Mouse (Mus musculus) yolk sac, embryonic 10.5 days (tissue): ENCODE data around the gene Casc1.

Experiments
- DNase-seq: peaks from one replicate; pipeline ENCODE4 v3.0.0-alpha.2; 2017; ENCODE audit warnings: low spot score

Casc1 gene

DNA sequence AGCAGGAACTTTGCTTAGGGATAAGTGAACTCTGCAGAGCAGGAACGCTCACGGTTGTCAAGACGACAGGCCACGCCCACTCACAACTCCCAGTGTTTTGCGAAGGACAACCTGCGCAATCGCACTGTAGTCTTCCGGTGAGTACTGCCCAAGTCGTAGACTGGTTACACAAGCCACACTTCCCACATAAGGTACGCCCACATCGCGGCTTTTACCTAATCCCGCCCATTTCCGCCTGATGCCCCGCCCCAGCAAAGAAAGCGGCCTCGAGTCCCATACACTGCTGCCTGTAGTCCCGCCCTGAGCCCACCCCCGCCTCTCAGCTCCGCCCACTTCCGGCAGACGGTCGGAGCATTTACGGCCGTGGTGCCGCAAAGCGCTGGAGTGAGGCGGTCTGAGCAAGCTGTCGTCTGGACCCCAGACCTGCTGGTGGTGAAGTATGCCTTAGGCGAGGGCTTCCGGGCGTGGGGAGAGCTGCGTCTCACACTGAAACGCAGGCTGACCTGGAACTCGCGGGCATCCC lies at the start of gene Casc1, which contains the start of gene Etfrf1:
TSS of gene Casc1 (minus strand) at position 190 of the 523 bp plus-strand sequence.
TSS of gene Etfrf1 (plus strand) at position 319 of the 523 bp plus-strand sequence.
- peak; percentile 100 for DNase-seq

DNA sequence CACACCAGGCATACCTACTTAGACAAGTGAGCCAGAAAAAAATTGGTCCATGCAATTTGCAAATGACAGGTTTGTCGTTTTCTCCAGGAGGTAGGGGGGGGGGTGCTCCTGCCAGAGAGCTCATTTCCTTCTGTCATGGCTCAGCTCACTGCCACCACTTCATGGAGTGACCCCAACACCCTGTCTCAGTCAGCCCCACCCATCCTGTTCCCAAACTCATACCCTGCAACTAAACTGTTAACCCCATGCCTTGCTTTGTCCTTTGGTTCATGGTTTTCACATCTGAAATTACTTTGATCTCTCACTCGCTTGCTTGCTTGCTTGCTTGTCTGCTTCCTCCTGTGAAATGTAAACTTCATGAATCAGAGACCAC lies 45.9 kb upstream of the Casc1 start:
- DNase-seq: no peak

DNA sequence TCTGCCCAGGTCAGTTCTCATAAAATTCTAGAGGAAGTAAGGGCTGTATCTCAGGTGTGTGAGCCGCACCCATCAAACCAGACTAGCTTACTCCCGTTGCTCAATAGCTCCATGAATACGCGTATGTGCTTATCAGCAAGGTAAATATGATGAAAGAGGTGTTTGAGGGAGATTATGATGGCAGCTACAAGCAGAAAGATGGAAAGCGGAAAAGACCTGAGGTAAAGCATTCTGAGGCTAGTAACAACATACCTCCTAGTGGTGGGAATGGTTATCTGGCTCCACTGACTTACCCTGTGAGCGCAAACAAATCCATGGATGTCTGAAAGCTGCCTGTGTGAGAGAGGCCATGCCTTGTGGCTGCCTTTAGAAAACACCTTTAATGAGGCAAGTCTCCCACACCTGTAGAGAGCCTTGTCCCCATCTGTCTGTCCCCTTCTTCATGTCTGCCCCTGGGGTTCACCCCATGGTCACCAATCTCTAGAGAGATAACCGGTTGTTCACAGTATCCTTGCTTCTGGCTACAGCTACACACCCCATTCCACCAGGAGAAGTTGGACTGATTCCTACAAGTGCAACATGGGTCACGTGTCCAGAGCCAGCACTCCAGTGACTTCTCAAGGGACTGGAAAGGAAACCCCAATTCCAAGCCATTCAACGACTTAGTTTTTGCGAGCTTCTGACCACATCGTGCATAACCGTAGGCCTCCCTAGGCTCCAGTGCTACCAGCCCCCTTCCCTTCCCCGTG lies 45.3 kb upstream of the Casc1 start:
- DNase-seq: no peak

DNA sequence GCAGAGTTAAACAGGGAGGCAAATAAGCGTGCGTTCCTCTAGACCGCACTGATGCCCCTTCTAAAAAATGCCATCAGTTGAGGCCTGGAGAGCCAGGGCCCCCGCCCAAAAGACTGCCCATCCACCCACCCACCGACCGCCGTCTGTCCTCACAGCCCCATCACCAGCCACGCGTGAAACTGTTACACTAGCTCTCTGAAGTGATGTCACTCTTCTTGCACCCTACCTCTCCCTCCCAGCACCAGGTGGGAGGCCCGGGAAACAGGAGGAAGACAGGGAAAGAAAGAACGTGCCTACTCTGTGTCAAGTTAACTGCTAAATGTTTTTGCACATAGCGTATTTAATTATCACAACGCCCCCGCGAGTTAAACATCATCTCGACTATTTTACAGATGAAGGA lies 40.0 kb upstream of the Casc1 start:
- DNase-seq: no peak

DNA sequence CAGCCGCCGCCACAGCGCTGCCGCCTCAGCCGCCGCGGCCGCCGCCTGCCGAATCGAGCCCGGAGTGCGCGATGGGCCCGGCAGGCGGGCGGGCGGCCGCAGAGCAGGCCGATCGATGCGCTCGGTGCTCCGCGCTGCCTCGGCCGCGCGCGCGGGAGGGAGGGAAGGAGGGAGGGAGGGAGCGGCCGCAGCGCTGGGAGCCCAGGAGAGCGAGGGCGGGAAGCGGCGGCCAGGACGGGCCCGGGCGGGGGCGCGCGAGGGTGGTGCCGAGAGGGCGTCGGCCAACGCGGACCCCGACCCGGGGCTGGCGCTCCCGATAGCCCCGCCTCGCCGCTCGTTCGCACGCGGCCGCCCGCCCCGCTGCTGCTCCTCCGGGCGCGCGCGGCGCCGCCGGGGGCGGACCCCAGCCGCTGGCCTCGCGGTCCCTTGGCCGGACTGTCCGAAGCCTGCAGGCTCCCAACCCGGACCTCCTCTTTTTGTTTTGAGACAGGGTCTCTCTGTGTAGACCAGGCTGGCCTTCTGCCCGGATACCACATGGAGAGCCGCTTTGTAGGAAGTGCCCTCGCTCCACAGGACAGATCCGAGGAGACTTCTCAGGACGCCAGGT lies 39.5 kb upstream of the Casc1 start, which contains the start of gene Kras:
TSS of gene Kras (minus strand) at position 55 of the 607 bp plus-strand sequence.
- DNase-seq: peak; percentile 94

DNA sequence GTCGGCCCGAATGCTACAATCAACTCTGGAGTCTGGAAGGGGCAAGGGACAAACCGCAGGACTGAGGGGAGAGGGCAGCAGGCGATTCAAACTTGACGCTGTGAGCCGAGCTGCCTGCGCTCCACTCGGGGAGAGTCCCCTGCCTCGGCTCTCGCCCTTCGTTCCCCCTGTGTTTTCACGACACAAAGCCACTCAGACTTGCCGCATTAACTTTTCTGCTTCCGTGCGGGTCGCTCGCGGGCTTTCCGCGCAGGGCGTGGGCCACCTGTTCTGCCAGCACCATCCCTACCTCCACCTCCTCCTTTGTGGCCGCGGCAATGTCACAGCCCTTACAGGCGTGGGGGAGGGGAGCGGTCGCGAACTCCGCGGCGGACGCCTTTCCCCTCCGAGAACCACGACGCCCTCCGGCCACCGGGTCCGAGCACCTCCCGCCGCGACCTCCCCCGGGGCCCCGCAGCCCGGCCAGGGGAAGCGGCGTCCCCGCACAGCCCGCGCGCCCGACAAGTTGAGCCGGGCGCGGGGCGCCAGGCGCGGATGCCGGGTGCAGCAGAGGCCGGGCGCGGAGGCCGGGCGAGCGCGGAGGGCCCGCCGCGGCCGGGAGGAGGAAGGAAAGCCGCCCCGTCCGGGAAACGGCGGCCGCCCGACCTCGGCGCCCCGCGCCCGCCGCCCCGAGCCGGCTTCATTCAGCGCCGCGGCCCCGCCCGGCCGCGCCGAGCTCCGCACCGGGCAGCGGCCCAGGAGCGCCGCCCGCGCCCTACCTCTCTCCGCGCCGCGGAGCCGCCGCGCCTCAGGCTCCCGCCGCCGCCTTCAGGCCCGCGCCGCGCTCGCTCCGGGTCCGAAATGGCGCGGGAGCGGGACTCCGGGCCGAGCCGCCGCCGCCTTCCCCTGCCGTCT lies 38.7 kb upstream of the Casc1 start:
- peak; percentile 64 for DNase-seq

DNA sequence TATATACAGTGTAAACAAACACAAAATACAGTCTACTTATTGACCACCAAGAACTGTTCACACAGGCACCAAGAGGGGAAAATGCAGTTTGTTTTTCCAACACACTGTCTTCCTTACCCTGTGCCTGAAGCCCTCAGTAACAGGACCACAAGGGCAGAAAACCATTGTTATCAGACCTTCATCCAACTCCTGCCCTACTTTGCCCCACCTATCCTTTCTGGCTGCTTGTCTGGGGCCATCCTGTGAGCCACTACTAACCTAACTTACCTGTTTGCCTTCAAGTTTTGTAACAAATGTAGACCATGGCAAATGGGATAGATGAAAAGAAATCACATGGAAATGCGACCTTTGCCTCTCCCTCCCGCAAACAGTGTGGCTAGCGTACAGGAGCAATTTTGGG lies 37.1 kb upstream of the Casc1 start:
- no peak for DNase-seq

DNA sequence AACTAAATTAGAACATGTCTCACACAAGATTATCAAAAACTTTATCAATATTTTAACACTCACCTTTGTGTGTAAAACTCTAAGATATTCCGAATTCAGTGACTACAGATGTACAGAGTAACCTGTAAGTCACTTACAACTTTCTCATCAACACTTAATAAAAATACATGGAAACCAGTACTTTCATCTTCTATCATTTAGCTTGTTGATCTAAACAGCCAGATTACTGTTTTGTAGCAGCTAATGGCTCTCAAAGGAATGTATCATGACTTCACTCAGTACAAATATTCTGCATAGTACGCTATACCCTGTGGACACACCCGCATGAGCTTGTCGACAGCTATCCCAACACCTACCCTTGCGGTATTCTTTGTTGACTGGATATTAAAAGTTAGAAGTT lies 36.0 kb upstream of the Casc1 start:
- no peak for DNase-seq

DNA sequence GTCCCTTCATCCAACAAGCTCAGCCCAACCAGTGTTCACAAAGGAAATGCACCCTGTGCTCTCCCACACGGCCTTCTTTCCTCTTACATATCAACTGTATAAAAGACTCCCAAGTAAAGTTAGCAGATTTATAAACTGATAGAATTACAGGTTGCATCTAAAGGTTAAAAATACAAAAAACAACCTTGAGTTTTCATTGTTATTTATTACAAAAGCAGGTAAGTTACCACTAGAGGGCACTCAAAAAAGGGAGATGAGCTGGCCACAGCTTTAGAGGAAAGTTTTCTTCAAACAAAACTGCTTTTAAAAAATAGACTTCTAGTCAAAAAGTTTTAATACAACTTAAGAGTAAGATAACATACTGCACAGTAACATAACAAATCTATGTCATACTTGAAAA lies 31.7 kb upstream of the Casc1 start:
- no peak for DNase-seq

DNA sequence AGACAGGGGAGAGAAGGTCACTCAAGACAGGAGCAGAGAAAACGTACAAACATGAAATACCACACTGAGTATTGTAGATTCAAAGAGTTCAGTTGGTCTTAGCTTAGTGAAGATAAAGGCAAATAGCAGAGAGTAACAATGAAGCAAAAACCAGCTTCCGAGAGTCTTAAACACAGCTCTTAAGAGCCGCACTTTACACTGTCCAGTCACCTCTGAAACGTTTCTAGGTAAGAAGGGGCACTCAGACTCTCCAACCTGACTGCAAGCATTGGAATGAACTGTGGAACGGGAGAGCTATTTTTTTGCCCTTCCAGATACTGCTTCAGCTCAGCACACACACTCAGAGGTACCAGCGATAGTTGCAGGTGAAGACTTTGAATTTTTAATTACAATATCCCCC lies 29.5 kb upstream of the Casc1 start:
- DNase-seq: no peak

DNA sequence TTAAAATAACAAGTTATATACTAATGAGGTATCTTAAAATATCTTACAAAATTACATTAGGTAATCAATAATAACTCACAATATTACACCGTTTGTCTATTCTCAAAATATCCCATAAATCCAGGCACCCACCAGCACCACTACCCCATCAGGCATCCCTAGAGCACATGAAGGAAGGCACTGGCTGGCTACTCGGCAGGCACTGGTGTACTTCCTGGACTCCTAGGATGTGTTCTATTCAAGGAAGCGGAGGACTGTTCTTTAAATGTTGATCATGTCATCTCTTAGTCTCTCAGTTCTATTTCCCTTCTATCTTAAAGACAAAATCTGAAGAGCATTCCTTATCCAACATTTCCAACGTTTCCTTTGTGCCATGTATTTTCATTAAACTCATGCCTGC lies 26.3 kb upstream of the Casc1 start:
- no peak for DNase-seq

DNA sequence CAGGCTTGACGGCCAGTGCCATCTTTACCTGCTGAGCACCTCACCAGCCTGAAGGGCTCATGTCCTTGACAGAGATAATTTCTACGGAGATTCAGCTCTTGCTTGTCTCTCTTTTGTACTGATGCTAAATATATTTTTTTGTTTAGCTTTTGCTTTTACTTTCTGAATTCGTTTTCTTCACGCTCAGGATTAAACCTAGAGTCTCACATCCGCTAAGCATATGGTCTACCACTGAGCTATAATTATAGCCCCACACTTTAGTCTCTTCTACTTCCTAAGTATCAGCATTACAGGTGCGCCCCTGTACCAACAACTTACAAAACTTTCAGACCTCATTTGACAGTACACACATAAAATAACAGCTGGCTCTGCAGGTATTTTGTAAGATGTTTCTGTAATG lies 24.6 kb upstream of the Casc1 start:
- no peak for DNase-seq

DNA sequence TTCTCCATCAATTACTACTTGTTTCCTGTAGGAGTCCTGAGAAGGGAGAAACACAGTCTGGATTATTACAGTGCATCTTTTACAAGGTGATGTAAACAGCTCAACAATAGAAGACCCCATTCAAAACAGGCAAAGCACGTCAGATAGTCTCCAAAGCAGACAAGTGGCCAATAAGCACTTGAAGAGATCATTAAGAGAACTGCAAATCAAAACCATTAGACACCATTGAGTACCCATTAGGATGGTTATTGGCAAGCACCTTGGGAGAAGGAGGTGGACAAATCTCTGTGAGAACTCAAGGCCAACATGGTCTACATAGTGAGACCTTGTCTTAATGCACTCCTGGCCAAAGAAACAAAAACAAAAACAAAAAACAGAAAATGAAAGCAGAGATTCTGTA lies 23.6 kb upstream of the Casc1 start:
- no peak for DNase-seq

DNA sequence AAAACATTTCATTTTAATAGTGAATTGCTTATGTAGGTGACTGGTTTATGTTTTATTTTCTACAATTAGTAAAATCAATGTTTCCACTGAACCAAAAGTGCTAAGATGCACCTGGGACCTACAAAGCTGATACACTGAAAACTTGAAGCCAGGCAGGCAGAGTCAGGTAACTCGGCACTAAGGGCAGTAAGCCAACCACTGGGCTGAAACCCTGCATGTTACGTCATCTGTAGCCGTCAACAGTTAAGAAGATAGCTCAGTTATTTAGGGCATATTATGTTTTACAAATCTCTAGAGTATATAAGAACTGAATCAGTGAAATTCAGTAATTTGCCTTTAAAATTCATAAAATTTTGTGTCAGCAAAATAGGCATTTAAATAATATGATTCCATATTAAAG lies 15.5 kb upstream of the Casc1 start:
- DNase-seq: no peak

DNA sequence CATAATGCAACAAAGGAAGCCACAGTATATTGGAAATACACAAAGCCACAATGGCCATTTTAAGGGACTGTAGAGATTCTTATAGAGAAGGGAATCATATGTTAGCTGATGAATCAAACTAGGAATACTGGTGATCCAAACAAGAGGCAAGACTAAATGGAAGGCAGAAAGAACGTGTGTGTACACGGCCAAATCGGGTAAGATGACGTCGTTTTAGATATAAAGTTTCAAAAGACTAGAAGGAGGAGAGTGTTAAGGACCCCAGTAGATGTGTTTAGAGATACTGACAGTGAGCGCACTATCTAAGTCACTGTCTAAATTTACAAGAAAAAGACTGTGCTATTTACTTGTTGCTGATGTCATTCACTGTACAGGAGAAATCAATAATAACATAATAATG lies 13.4 kb upstream of the Casc1 start:
- DNase-seq: no peak

DNA sequence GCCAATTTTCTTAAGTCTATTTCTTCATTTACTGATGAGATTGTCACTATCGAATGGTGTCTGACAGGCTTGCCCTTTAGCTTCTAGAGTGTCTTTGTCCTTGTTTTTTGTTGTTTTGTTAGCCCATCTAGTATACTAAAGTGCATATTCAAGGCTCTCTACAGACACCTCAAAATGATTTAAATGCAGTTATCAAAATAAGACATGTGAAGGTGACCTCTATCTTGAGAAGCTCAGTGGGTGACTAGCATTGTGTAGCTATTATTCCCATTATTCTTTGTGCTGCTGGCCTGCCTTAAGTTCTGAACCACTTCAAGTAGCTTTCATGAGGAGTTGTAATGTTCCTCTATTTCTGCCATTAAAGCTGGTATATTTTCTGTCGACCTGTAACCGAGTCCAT lies 5.0 kb upstream of the Casc1 start:
- DNase-seq: no peak

DNA sequence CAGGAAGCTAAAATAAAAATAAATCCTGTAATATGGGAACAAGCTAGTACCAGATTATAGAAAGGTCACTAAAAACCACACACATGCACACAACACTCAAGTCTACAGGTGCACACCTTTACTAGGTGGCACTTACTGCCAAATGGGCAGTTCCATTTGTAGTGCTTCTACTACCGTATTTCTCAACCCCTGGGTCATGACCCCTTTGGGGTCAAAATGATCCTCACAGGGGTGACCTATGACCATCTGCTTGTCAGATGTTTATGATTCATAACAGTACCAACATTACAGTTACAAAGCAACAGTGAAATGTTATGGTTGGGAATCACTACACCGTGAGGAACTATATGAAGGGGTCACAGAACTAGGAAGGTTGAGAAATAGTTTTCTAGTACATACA lies 3.1 kb upstream of the Casc1 start:
- DNase-seq: no peak

DNA sequence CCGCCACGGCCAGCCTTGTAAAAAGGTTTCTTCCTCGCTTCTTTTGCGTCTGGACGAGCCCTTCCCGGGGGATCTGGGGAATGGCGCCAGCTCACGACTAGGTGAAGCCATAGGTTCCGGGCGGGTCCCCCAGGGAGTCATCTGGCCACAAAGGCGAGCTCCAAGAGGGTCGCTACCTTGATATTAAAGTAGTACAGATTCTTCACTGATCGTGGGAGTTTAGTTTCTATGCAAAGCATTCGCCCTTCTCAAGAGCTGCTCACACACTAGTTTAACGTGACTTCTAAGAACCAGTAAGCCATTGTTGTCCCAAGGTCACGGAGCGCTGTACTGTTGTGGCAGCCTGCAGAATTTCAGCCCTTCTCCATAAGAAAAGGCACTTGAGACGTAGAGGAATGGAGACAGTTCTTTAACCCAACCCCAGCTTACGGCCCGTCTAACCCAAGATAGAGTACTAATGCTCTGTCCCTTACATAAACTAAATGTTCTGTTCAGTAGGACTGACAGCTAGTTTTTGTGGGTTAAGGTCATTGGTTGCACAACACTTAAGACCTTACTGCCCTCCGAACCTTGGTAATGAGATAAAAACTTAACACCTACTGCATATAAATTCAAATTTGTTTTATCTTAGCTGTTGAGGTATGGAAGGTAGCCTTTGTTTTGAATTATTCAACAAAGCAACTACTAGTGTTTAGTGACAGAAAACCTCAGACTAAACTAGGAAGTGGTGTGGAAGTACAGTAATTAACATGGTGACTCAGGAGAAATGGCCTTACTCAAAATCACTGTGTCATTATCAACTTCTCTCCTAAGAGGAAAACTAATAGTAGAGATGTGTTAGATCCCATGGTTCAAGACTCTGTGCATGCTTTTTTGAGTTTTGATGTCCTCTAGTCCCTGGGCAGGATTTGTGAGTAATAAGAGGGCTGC lies 836 bp upstream of the Casc1 start:
- DNase-seq: no peak

DNA sequence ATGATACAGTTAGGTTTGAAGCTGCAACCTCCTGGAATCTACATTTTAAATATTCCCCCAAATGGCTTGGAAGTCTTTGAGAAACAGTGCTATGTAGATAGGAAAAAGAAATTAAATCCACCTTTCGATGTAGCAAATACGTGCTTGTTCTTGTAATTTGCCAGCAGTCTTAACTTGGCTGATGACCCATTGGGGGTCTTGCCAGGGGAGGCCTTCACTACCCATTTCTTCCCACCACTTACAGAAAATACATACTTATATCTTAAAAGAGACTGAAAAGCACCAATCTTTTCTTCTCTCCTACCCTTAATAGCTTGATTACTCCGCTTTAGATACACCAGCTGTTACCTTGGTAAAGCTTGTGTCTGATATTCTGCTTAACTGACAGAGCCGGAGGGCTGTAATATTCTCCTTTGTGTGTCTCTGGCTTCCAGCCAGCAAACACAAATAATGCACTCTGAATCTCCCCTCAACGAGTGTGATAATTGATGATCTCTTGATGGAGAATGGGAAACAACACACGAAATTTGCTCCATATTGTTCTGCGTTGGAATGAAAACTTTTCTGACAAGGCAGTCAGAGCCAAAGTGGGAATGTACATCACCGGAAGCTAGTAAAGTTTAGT lies 637 bp downstream of the Casc1 start:
- DNase-seq: no peak

DNA sequence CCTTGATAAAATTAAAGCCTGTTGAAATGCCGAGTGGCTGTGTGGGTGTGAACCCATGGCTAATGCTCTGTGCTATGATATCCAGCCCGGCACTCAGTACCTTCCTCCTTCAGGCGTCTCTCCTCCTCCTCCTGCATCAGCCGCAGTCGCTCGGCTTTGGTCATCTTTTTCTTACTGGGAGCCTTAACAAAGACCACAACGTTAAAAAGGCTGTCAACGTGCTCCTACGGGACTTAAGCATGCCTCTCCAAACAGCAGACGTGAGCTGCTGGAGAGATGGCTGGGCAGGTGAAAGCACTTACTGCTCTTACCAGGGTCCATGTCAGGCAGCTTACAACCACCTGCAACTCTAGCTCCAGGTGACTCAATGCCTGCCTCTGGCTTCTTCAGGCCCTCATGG lies 5.7 kb downstream of the Casc1 start:
- DNase-seq: no peak

DNA sequence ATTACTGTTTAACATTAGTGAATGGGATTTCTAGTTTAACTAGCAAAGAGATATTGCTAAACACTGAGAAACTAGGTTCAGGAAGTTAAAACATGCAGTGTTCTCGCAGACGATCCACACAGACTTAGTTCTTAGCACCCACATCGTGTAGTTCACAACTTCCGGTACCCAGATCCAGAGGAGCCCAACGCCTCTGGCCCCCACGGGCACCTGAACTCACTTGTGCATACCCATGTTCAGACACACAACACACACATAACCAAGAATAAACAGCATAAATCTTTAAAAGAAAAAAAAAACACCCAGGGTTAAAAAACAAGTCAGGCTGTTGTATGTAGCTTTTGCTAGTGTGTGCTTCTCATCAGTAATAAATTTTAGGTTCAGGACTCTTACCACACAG lies 6.4 kb downstream of the Casc1 start:
- no peak for DNase-seq
